Mouse (Mus musculus) lung, embryonic 14.5 days (tissue): ENCODE data around the gene Psma4. TPM values are rescaled to one million over a fixed set of nuclear protein-coding genes. Genes with fewer than 3 reads are reported as not detected.
"Not testable (repeated sequence)": the region's sequence is repeated elsewhere in the genome, so short reads cannot be mapped to it uniquely, and the experiment has no call there.

ENCODE experiments used
- ATAC-seq: fragments of 200-750 bp; cut with Nextera tagmentation; 2 replicates; pipeline ENCODE4 v1.8.0; 2017; ENCODE audit warnings: mild to moderate bottlenecking, moderate TSS enrichment, moderate library complexity; ENCODE audit not compliant: insufficient read depth
- DNase-seq: peaks from one replicate; pipeline ENCODE4 v3.0.0-alpha.2; 2015
- H3K27ac ChIP-seq: fragments of 300-500 bp; sonication (generic); 2 replicates; pipeline ENCODE4 v1.5.1; 2014; ENCODE audit warnings: low read depth, mild to moderate bottlenecking, moderate library complexity
- H3K27me3 ChIP-seq: fragments of 300-500 bp; sonication (generic); 2 replicates; pipeline ENCODE4 v1.6.1; 2014; ENCODE audit warnings: low read length, control low read depth; ENCODE audit not compliant: insufficient read depth
- H3K36me3 ChIP-seq: fragments of 300-500 bp; sonication (generic); 2 replicates; pipeline ENCODE4 v1.6.1; 2014; ENCODE audit warnings: control low read depth; ENCODE audit not compliant: insufficient read depth
- H3K4me1 ChIP-seq: fragments of 300-500 bp; sonication (generic); 2 replicates; pipeline ENCODE4 v1.6.1; 2014; ENCODE audit warnings: antibody characterized with exemption, control low read depth; ENCODE audit not compliant: insufficient read depth
- H3K4me2 ChIP-seq: fragments of 300-500 bp; sonication (generic); 2 replicates; pipeline ENCODE4 v1.6.1; 2014; ENCODE audit warnings: mild to moderate bottlenecking
- H3K4me3 ChIP-seq: fragments of 300-500 bp; sonication (generic); 2 replicates; pipeline ENCODE4 v1.5.1; 2014; ENCODE audit warnings: low read depth, low read length
- H3K9ac ChIP-seq: fragments of 300-500 bp; sonication (generic); 2 replicates; pipeline ENCODE4 v1.6.1; 2014
- H3K9me3 ChIP-seq: fragments of 300-500 bp; sonication (generic); 2 replicates; pipeline ENCODE4 v1.6.1; 2016; ENCODE audit warnings: low read depth, low read length, control low read depth
- CTCF ChIP-seq: IDR thresholded peaks from 2 replicates; pipeline ENCODE4 v1.5.1; 2016; ENCODE audit warnings: antibody characterized with exemption, low read depth
- WGBS: fragments of 180-500 bp; shearing (Covaris S2); extraction: QIAGEN DNeasy Blood & Tissue Kit; methylation state at CpG from one replicate; pipeline ENCODE4 v1.1.7; 2014; 5-methylcytosine and 5-hydroxymethylcytosine counted together
- polyA plus RNA-seq: library from polyadenylated mRNA; unstranded; fragments of >200 nt; fragmentation: Nextera tagmentation; extraction: Ambion mirVana; gene quantifications from 2 replicates; pipeline ENCODE4 v1.2.1, GENCODE M21; 2014

Psma4 gene
- polyA plus RNA-seq, 1 experiment from 2014 or later, result 298 TPM

DNA sequence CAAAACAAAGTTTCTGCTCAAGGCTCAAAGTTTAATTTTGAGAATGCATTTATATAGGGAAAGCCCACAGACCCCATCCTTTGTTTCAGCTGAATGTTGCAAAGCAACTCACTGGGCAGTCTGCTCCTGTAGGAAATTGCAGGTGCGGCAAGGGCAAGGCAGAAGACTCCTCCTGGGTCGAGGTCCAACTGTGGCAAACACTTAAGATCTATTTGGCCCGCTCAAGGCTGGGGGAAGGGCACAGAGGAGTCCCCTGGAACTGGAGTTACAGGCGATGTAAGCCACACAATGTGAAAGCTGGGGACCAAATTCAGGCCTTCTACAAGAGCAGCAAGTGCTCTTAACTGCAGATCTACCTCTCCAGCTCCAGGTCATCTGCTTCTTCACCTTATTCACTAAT lies 30.6 kb upstream of the Psma4 start:
- H3K4me2 ChIP-seq, result no peak overlapping the region
- no peak for TF ChIP-seq CTCF
- no peaks in the 10 kb centered on the region for H3K27me3 ChIP-seq
- no peak overlapping the region for H3K4me3 ChIP-seq
- DNase-seq, result no peak
- no peak overlapping the region for H3K9ac ChIP-seq
- H3K4me1 ChIP-seq, result peaks cover 4% of the 10 kb centered on the region; the same call in 1 of the 2 replicates
- no peaks in the 10 kb centered on the region for H3K36me3 ChIP-seq
- H3K9me3 ChIP-seq, result no peaks in the 10 kb centered on the region
- 55% methylated on average over 4 of the region's 4 CpGs for whole genome bisulfite sequencing
- ATAC-seq, result no peak
- H3K27ac ChIP-seq, result no peak overlapping the region

DNA sequence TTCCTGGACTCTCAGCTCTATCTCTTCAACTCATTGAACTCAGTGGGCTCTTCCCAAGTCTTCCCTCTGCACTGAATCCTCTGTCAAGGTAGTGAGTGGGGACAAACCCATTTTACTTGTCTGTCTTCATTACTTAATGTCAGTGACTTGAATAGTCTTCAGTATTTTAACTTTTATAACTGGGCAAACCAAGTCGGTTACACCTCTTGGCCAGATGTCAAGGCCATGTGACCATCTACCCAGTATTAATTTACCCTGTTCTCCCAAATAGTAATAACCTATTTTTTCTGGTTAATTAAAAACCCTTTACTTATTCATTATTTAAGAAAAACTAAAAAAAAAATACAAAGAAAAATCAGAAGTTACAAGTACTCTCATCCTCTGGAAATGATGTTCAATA lies 19.8 kb upstream of the Psma4 start:
- Histone ChIP-seq H3K4me1 (no peaks in the 10 kb centered on the region), H3K9me3 (no peaks in the 10 kb centered on the region), H3K4me2 (no peak overlapping the region), H3K36me3 (no peaks in the 10 kb centered on the region), H3K27me3 (no peaks in the 10 kb centered on the region), H3K27ac (no peak overlapping the region), H3K9ac (no peak overlapping the region), H3K4me3 (no peak overlapping the region)
- 76% methylated on average over 1 of the region's 1 CpGs for WGBS
- ATAC-seq (no peak), DNase-seq (no peak)
- no peak for TF ChIP-seq CTCF

DNA sequence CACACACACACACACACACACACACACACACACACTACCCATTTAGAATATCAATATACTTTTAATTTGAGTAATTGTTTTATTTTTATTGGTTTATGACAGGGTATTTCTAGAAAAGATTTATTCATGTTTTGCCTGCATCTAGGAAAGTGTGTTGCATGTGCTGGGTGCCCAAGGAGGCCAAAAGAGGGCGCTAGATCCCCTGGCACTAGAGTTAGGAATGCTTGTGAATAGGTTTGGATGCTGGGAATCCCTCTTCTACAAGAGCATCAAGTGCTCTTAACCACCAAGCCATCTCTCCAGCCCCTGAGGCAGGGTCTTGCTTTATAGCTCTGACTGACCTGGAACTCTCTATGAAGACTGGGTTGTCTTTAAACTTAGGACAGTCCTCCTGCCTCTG lies 18.8 kb upstream of the Psma4 start:
- no peak overlapping the region for H3K27ac ChIP-seq
- TF ChIP-seq CTCF, result 0 out of 2 replicates have a peak, but pooled peaks have one; percentile 3
- DNase-seq, result no peak
- no peaks in the 10 kb centered on the region for H3K9me3 ChIP-seq
- H3K4me1 ChIP-seq, result no peaks in the 10 kb centered on the region
- no peak overlapping the region for H3K4me2 ChIP-seq
- H3K4me3 ChIP-seq, result no peak overlapping the region
- no peaks in the 10 kb centered on the region for H3K27me3 ChIP-seq
- no peak for ATAC-seq
- H3K9ac ChIP-seq, result no peak overlapping the region
- WGBS, result 10% methylated on average over 1 of the region's 1 CpGs
- no peaks in the 10 kb centered on the region for H3K36me3 ChIP-seq

DNA sequence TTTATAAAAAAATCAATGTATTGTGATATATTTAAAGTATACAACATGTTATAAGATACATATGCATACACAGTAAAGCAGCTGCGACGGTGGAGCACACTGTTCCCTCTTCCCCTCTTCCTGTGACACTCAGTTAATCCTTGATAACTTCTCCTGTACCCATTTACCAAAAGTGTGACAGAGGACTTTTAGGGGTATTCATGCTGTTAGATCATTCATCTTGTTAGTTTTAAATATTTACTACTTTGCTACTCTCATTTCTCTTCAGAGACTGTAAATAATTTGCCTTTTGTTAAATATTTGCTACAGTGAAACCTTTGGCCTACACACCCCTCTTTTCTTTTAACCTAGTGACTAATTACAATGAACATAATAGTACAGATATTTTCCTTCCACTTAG lies 18.2 kb upstream of the Psma4 start:
- no peak for ATAC-seq
- TF ChIP-seq CTCF, result no peak
- H3K4me2 ChIP-seq, result no peak overlapping the region

DNA sequence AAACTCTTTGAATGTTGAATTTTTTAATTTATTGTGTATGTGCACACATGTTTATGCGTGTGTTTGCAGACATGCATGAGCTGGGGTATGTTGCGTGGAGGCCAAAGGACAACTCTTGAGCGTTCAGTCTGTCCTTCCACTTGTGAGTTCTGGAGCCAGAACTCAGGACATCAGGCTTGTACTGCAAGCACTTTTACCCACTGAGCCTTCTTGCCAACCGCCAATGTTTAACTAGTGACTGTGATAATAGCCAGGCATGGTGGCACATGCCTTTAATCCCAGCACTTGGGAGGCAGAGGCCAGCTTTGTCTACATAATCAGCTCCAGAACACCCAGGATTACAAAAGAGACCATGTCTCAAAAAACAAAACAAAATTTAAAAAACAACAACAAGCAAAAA lies 8.5 kb upstream of the Psma4 start:
- Histone ChIP-seq H3K9ac (no peak overlapping the region), H3K4me3 (no peak overlapping the region), H3K4me1 (no peaks in the 10 kb centered on the region), H3K27me3 (no peaks in the 10 kb centered on the region), H3K9me3 (no peaks in the 10 kb centered on the region), H3K27ac (no peak overlapping the region), H3K36me3 (no peaks in the 10 kb centered on the region), H3K4me2 (no peak overlapping the region)
- 85% methylated on average over 4 of the region's 4 CpGs for WGBS
- no peak for TF ChIP-seq CTCF
- no peak for ATAC-seq
- no peak for DNase-seq

More for the DNA sequence above, 18.2 kb upstream of the Psma4 start:
- no peak overlapping the region for H3K9ac ChIP-seq
- 68% methylated on average over 2 of the region's 2 CpGs for WGBS
- no peaks in the 10 kb centered on the region for H3K27me3 ChIP-seq
- no peaks in the 10 kb centered on the region for H3K9me3 ChIP-seq
- H3K36me3 ChIP-seq, result no peaks in the 10 kb centered on the region
- no peak for DNase-seq
- no peak overlapping the region for H3K4me3 ChIP-seq
- H3K4me1 ChIP-seq, result no peaks in the 10 kb centered on the region
- H3K27ac ChIP-seq, result no peak overlapping the region

DNA sequence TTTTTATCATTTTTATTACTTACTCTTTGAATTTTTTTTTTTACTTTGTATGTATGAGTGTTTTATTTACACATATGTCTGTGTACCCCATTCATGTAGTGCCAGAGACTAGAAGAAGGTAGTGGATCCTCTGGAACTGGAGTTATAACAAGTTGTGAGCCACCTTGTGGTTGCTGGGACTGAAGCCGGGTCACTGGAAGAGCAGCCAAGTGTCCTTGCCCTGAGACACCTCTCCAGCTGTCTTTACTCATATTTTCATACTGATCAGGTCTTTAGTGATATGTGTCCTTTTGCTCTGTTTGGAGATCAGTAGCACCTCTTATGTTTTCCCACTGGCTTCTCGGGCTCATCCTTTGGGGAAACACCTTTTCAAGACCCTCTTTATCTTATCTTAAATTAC lies 6.1 kb upstream of the Psma4 start:
- Histone ChIP-seq H3K4me3 (no peak overlapping the region), H3K4me1 (no peaks in the 10 kb centered on the region), H3K27ac (no peak overlapping the region), H3K9me3 (no peaks in the 10 kb centered on the region), H3K36me3 (no peaks in the 10 kb centered on the region), H3K27me3 (no peaks in the 10 kb centered on the region), H3K9ac (no peak overlapping the region), H3K4me2 (no peak overlapping the region)
- TF ChIP-seq CTCF, result no peak
- ATAC-seq (no peak), DNase-seq (no peak)
- 62% methylated on average over 2 of the region's 2 CpGs for WGBS

DNA sequence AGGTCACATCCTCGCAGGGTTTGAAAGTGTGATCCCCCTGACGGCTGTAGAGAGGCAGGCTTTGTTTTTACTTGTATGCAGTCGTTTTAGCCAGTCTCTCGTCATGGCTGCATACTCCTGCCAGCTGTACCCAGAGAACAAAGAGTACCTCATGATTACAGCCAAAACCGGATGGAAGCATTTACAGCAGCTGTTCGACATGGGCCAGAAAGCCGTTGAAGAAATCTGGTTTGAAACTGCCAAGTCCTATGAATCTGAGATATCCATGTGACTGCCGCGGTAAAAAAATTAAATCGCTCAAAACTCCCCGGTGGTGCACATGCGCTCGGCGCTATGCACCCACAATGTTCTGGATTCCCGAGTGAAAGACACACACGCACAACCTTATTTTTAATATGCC lies 4.3 kb upstream of the Psma4 start:
- no peak for TF ChIP-seq CTCF
- H3K27ac ChIP-seq, result no peak overlapping the region
- no peaks in the 10 kb centered on the region for H3K4me1 ChIP-seq
- H3K36me3 ChIP-seq, result no peaks in the 10 kb centered on the region
- no peaks in the 10 kb centered on the region for H3K9me3 ChIP-seq
- H3K4me3 ChIP-seq, result no peak overlapping the region
- DNase-seq, result no peak
- ATAC-seq, result no peak
- H3K4me2 ChIP-seq, result no peak overlapping the region
- WGBS, result 64% methylated on average over 16 of the region's 16 CpGs
- no peaks in the 10 kb centered on the region for H3K27me3 ChIP-seq
- no peak overlapping the region for H3K9ac ChIP-seq

DNA sequence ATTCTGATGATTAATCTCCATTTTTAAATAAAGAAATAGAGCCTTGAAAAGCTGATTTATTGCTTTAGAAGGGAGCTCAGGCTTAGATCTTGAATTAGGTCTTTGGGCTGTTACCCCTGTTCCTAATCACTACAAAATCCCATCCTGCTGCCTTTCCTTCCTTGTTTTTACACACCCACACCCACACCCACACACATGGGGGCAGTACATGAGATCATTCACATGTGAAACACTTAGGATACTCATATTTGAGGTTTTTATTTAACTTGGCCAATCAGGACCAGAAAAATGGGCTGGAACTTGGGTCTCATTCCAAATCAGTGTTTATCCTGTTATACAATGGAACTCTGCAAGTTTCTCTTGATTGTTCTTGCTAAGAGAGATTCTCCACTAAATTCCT lies 1.1 kb upstream of the Psma4 start:
- Histone ChIP-seq H3K36me3 (peaks cover 23% of the 10 kb centered on the region), H3K9ac (no peak overlapping the region), H3K27me3 (no peaks in the 10 kb centered on the region), H3K9me3 (no peaks in the 10 kb centered on the region), H3K4me1 (peaks cover 9% of the 10 kb centered on the region), H3K4me3 (no peak overlapping the region), H3K27ac (no peak overlapping the region), H3K4me2 (no peak overlapping the region)
- TF ChIP-seq CTCF, result no peak
- ATAC-seq (no peak), DNase-seq (no peak)

DNA sequence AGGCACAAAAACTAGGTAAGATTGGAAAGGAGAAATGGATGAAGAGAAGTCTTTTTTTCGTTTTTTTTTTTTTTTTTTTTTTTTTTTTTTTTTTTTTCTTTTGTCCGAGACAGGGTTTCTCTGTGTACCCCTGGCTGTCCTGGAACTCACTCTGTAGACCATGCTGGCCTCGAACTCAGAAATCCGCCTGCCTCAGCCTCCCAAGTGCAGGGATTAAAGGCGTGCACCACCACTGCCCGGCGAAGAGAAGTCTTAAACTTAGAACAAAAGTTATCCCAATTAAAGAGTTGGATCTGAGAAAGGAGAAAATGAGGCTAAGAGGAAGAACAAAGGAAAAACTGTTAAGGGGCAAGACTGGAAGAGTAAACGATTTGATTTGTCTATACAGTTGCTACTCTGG lies 428 bp upstream of the Psma4 start:
- H3K27me3 ChIP-seq, H3K4me1 ChIP-seq, DNase-seq, H3K9me3 ChIP-seq: not testable (repeated sequence)
- Histone ChIP-seq H3K4me2 (peak overlapping the region; percentile 80), H3K4me3 (peak overlapping the region; percentile 80), H3K27ac (peak overlapping the region; percentile 86; the same call in 1 of the 2 replicates), H3K36me3 (peaks cover 29% of the 10 kb centered on the region), H3K9ac (peak overlapping the region; percentile 46; the same call in 1 of the 2 replicates)
- WGBS, result 47% methylated on average over 8 of the region's 8 CpGs
- peak; percentile 35; the same call in 1 of the 2 replicates for ATAC-seq
